Mouse (Mus musculus) bone marrow macrophage, adult 2 months (primary cell): ENCODE results near the gene 1600002K03Rik.

Experiments used
- CTCF ChIP-seq: IDR thresholded peaks from 2 replicates; pipeline ENCODE4 v1.5.1; 2012; ENCODE audit warnings: low read depth, mild to moderate bottlenecking, low read length, moderate library complexity
- POLR2A ChIP-seq: IDR thresholded peaks from 2 replicates; pipeline ENCODE4 v1.6.1; 2012; ENCODE audit warnings: mild to moderate bottlenecking, low read depth, low read length, borderline replicate concordance

DNA sequence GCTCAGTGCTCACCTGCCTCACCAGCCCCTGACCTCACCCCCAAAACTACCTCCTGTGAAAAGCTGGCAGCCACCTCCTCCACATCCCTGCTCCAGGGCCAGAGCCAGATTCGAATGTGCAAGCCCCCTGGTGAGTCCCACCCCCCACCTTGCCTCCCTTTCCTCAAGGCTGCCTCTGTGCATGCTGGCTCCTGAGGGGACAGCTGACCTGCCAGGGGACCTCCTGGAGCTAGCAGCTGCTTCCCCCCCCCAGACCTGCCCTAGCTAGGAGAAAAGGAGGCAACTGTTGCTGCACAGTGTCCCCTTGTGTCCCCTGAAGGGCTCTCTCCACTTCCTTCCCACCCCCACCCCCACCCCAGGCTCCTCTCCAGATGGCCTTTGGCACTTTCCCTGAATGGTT lies 17.5 kb upstream of the 1600002K03Rik start:
- TF ChIP-seq CTCF (no peak), POLR2A (no peak)
